Mouse (Mus musculus) small intestine, adult 2 months (tissue): ENCODE data around the gene Alyref.

Source experiments
- CTCF ChIP-seq: fragments of 200-500 bp; IDR thresholded peaks from 2 replicates; pipeline ENCODE4 v1.5.1; 2012; ENCODE audit warnings: low read depth, mild to moderate bottlenecking, control low read depth, inconsistent platforms, low read length, moderate library complexity, mixed read lengths; ENCODE audit not compliant: insufficient replicate concordance, insufficient read length; ENCODE audit errors: extremely low read depth
- POLR2A ChIP-seq: fragments of 200-500 bp; IDR thresholded peaks from 2 replicates; pipeline ENCODE4 v1.6.1; 2012; ENCODE audit warnings: low read depth, mild to moderate bottlenecking, control low read depth, inconsistent platforms, low read length, moderate library complexity

- TF ChIP-seq CTCF (no peak), POLR2A (no peak)
Observed at GRCm38 (mm10) chr11:120542376-120542775, 55.8 kb downstream of the Alyref start.
